Mouse (Mus musculus) v-Abl transformed pro-B cells (cell line): ENCODE data around the gene Rnf224.

ENCODE experiments used
- in situ Hi-C, 2 experiments: fragments of 400-800 bp; cut with MboI; formaldehyde crosslinking; loops; one replicate each; pipeline ENCODE4 v1.15.1; 2025; ENCODE audit not compliant: unreplicated experiment in 2 of 2

Rnf224 gene

DNA sequence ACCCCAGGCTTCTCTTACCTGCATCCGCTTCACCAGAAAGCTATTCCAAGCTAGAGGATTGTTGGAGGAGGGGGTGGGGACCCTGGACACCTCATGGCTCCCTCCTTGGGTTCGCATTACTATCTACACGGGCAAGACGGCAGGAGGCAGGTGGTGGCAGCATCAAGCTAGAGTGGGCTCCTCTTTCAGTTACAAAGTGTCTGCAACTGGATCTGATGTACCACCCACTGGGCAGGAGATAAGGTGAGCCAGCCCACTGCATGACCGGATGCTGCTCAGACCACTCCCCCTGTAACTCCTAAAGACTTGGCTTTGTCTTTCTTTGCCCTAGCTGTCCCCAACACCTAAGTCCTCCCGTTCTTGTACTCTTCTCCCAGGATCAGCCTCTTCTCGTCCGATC, at the start of gene Rnf224:
Rnf224 (minus strand) TSS at position 174 of the 400 bp plus-strand sequence.
- in situ Hi-C loops, result no loop called here

DNA sequence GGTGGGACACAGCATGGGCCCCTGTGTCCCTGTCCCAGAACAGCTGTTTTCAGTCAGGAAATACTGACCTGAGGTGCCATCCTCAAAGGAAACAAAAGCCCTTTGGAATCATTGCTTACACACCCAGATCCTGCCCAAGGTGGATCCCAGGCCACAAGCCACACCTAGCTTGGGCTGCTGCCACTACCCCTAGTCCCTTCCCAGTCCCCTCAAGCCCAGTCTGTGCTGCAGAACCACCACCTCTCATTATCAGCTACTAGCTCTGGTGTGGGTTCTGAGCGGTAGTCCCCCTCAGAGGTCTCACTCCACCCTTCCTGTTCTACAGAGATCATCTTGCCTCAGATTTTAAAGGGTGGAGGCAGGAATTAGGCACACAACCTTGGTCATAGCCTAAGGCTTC, 49.7 kb upstream of the Rnf224 start:
- in situ Hi-C loops, result no loop called here

DNA sequence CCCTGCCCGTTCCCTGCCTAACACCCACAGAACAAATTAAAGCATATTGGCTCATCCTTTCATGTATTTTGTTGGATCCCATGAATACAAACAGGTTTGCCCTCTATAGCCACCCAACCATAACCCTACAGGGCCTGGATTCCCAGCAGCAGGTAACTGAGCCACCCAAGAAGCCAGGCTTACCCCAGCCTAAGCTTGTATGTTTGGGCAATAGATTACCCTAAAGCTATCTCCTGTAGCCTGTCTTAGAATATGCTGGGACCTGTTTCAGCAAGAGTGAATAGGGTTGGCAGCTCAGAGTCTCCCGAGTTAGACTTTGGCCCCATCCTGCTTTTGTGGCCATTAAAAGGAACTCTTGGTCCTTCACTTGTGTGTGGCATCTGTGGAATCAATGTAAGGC, 49.0 kb upstream of the Rnf224 start:
- in situ Hi-C loops, result no loop called here

DNA sequence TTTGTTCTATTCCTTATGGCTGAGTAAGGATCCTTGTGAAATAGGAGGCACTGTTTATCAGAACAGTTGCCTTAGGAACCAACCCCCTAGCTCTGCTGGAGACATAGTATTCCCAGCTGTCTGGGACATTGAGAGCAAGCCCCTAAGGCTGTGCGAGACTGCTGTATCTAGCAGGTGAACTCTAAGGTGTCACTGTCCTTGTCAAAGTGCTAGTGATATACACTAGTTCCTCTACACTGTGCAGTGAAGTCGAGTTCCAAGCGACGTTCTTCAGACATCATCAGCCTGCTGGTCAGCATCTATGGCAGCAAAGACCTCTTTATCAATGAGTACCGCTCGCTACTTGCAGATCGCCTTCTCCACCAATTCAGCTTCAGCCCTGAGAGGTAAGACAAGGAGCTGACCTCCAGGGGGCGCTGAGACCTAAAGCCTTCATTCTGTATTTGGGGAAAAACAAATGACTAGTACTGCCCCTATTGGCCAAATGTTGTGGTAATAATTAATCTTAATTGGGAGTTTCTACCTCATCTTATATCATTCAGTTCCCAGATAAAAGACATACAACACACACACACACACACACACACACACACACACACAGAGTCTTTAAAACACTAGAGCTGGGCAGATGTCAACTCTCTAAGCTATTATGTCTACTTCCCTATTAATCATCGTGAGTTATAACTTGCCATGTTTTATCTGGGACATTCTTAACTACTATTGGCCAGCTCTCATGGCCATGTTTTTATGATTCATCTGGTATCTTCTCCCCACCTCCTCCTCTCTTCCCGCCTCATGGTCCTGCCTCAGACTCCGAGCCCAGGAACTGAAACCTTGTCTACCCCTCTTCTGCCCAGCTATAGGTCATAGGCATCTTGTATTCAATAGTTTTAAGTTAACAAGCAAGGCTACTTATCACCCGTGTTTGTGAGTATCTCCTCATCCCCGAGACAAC, 42.6 kb upstream of the Rnf224 start:
- in situ Hi-C loops, result loop anchor here in 1 of 2 experiments (5.0 kb wide), 2 partner anchors 53 to 123 kb away; partner anchors contain the start of gene Man1b1

GRCm38 (mm10) chr2:25273010-25273409, 36.4 kb upstream of the Rnf224 start:
- in situ Hi-C loops, result loop anchor here in 1 of 2 experiments (25.0 kb wide), 1 partner anchor 1639 kb away; the partner anchor contains the start of genes Med22, Rpl7a, Surf1 and Surf2

- in situ Hi-C loops, result loop anchor here in 1 of 2 experiments (25.0 kb wide), 1 partner anchor 1640 kb away; the partner anchor contains the start of genes Med22, Rpl7a, Surf1 and Surf2
These were observed 35.9 kb upstream of the Rnf224 start for GRCm38 (mm10) chr2:25272515-25272914.

- in situ Hi-C loops, result loop anchor here in 1 of 2 experiments (25.0 kb wide), 1 partner anchor 1640 kb away; the partner anchor contains the start of genes Med22, Rpl7a, Surf1 and Surf2
These were observed 35.4 kb upstream of the Rnf224 start, which contains the start of the genes Ssna1 and Anapc2 for GRCm38 (mm10) chr2:25271827-25272511. Ssna1 (minus strand) TSS chr2:25272438. Anapc2 (plus strand) TSS chr2:25272478.

DNA sequence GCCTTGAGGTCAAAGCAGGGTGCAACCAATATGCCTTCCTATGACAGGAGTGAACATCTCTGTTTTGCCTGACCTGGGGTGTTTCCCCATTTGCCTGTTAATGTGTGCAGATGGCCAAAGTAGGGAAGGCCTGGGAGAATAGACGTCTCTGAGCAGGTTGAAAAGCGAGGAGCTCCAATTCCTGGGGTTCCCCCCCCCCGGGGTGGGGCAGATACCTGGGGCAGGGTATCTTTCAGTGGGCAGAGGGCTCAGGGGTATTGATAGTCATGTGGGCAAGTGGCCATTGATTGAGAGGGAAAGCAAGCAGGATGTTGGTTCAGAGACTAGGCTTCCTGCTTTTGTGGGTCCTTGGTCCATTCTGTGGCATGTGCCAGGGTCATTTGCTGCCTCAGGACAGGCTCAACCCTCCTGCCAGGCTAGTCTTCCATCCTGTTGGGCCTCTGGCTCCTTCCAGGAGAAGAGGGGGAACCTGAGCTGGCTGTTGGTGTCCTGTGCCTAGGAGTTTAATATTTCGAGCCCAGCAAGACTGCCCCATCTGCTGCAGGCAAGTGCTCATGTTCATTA, 31.2 kb upstream of the Rnf224 start:
- in situ Hi-C loops, result loop anchor here in 1 of 2 experiments (25.0 kb wide), 1 partner anchor 1644 kb away; the partner anchor contains the start of genes Med22, Rpl7a, Surf1 and Surf2

- in situ Hi-C loops, result loop anchor here in 1 of 2 experiments (25.0 kb wide), 1 partner anchor 1645 kb away; the partner anchor contains the start of genes Med22, Rpl7a, Surf1 and Surf2
These were observed 30.7 kb upstream of the Rnf224 start for GRCm38 (mm10) chr2:25267241-25267640.

GRCm38 (mm10) chr2:25266720-25267119, 30.1 kb upstream of the Rnf224 start:
- in situ Hi-C loops, result loop anchor here in 1 of 2 experiments (25.0 kb wide), 1 partner anchor 1646 kb away; the partner anchor contains the start of genes Med22, Rpl7a, Surf1 and Surf2

GRCm38 (mm10) chr2:25265897-25266656, 29.5 kb upstream of the Rnf224 start:
- in situ Hi-C loops, result loop anchor here in 1 of 2 experiments (25.0 kb wide), 1 partner anchor 1646 kb away; the partner anchor contains the start of genes Med22, Rpl7a, Surf1 and Surf2

- in situ Hi-C loops, result loop anchor here in 1 of 2 experiments (25.0 kb wide), 1 partner anchor 1647 kb away; the partner anchor contains the start of genes Med22, Rpl7a, Surf1 and Surf2
These were observed 28.3 kb upstream of the Rnf224 start for GRCm38 (mm10) chr2:25264851-25265250.

DNA sequence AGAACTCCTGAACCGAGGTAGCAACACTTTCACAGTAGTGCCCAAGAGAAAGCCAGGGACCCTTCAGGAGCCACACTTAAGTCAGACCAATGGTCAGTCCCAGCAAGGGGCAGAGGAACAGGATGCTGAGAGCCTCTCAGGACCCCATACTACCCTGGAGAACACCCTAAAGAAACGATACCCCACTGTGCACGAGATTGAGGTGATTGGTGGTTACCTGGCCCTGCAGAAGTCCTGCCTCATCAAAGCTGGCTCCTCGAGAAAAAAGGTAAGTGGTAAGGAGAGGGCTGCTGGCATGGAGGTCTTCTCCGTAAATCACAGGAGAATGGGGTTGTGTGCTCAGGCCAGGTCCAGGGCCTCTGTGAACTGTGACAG, 27.7 kb upstream of the Rnf224 start:
- in situ Hi-C loops, result loop anchor here in 1 of 2 experiments (25.0 kb wide), 1 partner anchor 1648 kb away; the partner anchor contains the start of genes Med22, Rpl7a, Surf1 and Surf2

GRCm38 (mm10) chr2:25263623-25264285, 27.2 kb upstream of the Rnf224 start:
- in situ Hi-C loops, result loop anchor here in 1 of 2 experiments (25.0 kb wide), 1 partner anchor 1649 kb away; the partner anchor contains the start of genes Med22, Rpl7a, Surf1 and Surf2

GRCm38 (mm10) chr2:25262795-25263622, 26.4 kb upstream of the Rnf224 start:
- in situ Hi-C loops, result loop anchor here in 1 of 2 experiments (25.0 kb wide), 1 partner anchor 1649 kb away; the partner anchor contains the start of genes Med22, Rpl7a, Surf1 and Surf2

DNA sequence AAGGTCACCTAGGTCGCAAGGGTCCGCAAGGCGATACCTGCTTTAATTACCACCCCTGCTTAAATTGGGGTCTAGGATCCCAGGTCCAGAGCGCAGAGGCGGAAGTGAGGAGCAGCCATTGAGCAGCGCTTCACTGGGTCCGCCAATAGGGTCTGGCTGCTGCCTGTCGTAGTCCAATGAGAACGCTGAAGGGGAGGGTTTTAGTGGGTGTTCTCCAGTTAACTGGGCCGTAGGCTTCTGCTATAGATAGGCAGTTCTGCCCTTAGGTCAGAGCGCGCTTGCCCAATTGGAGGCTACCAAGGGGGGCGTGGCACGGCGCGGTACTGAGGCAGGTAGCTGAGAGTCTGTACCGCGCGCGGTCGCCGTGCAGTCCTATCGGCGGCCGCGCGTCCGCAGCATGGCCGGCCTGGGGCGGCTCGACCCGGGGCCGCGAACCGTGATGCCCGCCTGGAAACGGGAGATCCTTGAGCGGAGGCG, 25.7 kb upstream of the Rnf224 start, which contains the start of gene Tprn:
Tprn (plus strand) TSS at position 328 of the 477 bp plus-strand sequence.
- in situ Hi-C loops, result loop anchor here in 1 of 2 experiments (25.0 kb wide), 1 partner anchor 1650 kb away; the partner anchor contains the start of genes Med22, Rpl7a, Surf1 and Surf2

DNA sequence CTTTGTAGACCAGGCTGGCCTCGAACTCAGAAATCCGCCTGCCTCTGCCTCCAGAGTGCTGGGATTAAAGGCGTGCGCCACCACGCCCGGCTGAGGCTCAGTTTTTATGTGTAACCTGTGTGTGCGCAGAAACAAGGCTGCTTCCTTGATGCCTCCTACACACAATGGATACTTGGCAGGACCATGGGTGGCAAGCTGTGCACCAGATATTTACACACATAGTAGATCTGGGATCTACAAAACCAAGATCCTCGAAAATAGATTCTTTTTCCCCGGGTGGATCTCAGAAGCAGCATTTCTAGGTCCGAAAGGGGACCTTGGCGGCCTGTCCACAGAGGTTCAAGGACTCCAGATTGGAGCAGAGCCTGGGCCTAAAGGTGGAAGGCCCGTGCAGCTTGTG, 25.3 kb upstream of the Rnf224 start:
- in situ Hi-C loops, result loop anchor here in 1 of 2 experiments (25.0 kb wide), 1 partner anchor 1650 kb away; the partner anchor contains the start of genes Med22, Rpl7a, Surf1 and Surf2
